Mouse (Mus musculus) heart, embryonic 11.5 days (tissue): Measurements from ENCODE around the gene Atf6. TPM values are rescaled to one million over a fixed set of nuclear protein-coding genes. Genes with fewer than 3 reads are reported as not detected.

Experiments used
- ATAC-seq: fragments of 200-750 bp; cut with Nextera tagmentation; replicated peaks from 2 replicates; pipeline ENCODE4 v1.8.0; 2017; ENCODE audit warnings: moderate library complexity; ENCODE audit not compliant: insufficient number of reproducible peaks, low FRiP score, low TSS enrichment
- H3K27ac ChIP-seq: fragments of 300-500 bp; sonication (generic); 2 replicates; pipeline ENCODE4 v1.5.1; 2014; ENCODE audit warnings: mild to moderate bottlenecking, low read depth, low read length
- H3K27me3 ChIP-seq: fragments of 300-500 bp; sonication (generic); 2 replicates; pipeline ENCODE4 v1.6.1; 2014; ENCODE audit warnings: mild to moderate bottlenecking, low read length, mixed read lengths; ENCODE audit not compliant: control insufficient read depth, insufficient read depth
- H3K36me3 ChIP-seq: fragments of 300-500 bp; sonication (generic); 2 replicates; pipeline ENCODE4 v1.6.1; 2014; ENCODE audit warnings: mild to moderate bottlenecking, low read length, moderate library complexity, mixed read lengths; ENCODE audit not compliant: control insufficient read depth, insufficient read depth
- H3K4me1 ChIP-seq: fragments of 300-500 bp; sonication (generic); 2 replicates; pipeline ENCODE4 v1.6.1; 2014; ENCODE audit warnings: low read length; ENCODE audit not compliant: control insufficient read depth, insufficient read depth
- H3K4me2 ChIP-seq: fragments of 300-500 bp; sonication (generic); 2 replicates; pipeline ENCODE4 v1.6.1; 2014; ENCODE audit warnings: mild to moderate bottlenecking, moderate library complexity
- H3K4me3 ChIP-seq: fragments of 300-500 bp; sonication (generic); 2 replicates; pipeline ENCODE4 v1.5.1; 2014; ENCODE audit warnings: low read depth, low read length
- H3K9ac ChIP-seq: fragments of 300-500 bp; sonication (generic); 2 replicates; pipeline ENCODE4 v1.6.1; 2014; ENCODE audit warnings: mild to moderate bottlenecking, low read depth, low read length, moderate library complexity
- H3K9me3 ChIP-seq: fragments of 300-500 bp; sonication (generic); replicated peaks from 2 replicates; pipeline ENCODE4 v1.6.1; 2016; ENCODE audit warnings: low read length; ENCODE audit not compliant: control insufficient read depth
- WGBS: fragments of 180-500 bp; shearing (Covaris S2); extraction: QIAGEN DNeasy Blood & Tissue Kit; methylation state at CpG from one replicate; pipeline ENCODE4 v1.1.7; 2014; ENCODE audit not compliant: insufficient replicate concordance; 5-methylcytosine and 5-hydroxymethylcytosine counted together
- polyA plus RNA-seq: library from polyadenylated mRNA; unstranded; fragments of >200 nt; fragmentation: Nextera tagmentation; extraction: Ambion mirVana; gene quantifications from 2 replicates; pipeline ENCODE4 v1.2.1, GENCODE M21; 2014

Gene Atf6
- polyA plus RNA-seq, 1 experiment from 2014 or later = 13.7 TPM

DNA sequence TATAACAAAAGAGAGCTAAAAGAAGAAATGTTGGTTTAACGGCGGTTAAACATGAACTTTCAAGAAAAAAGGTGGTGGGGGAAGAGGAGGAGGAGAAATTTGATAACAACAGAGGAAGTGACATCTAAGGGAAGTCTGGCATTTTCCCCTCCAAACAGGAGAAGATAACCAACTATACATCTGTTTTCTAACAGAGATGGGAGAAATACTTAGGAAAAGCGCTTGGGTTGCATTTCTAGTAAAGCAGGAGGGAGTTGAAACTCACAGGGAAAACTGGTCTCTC, 5.2 kb downstream of the Atf6 start:
- H3K36me3 ChIP-seq = no peaks in the 10 kb centered on the region
- H3K9ac ChIP-seq = no peak overlapping the region
- H3K4me1 ChIP-seq = 0 out of 2 replicates have a peak, but pooled peaks cover 2% of the 10 kb centered on the region
- WGBS = 56% methylated on average over 3 of the region's 3 CpGs
- peak overlapping the region; percentile 22; the same call in 1 of the 2 replicates for H3K4me2 ChIP-seq
- no peak overlapping the region for H3K4me3 ChIP-seq
- H3K27me3 ChIP-seq = no peaks in the 10 kb centered on the region
- H3K9me3 ChIP-seq = no peaks in the 10 kb centered on the region
- H3K27ac ChIP-seq = no peak overlapping the region
- ATAC-seq = no peak

DNA sequence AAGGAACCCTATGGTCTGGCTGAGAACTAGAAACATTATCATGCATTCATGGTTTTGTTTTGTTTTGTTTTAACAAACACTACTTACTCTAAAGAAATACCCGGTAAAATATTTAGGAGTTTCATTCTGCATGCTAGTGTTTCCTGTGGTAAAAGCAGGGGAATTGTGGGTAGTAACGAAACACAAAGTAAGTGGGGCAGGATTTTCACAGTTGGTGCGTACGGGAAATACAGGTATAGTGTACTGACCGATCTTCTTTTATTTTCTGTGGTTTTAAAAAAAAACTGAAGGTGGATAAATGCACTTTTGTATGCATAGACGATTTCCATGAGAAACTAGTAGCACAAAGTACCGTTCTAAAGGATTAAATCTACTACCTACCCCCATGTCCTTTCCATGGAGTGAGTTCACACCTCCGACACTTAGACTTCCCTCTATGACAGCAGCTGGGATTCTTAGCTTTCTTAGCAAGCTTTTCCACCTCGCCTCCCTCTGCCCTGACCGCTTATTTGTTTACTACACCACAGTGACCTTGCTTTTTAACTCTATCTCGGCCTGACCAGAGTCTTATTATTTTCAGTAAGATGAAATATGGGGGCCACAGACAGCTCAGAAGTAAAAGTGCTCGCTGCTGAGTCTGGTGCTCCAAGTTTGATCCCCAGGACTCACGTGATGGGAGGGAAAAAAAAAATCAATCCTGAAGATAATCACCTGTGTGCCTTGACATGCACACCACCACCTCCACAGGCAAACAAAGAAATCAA, 5.7 kb downstream of the Atf6 start:
- Histone ChIP-seq H3K27me3 (no peaks in the 10 kb centered on the region), H3K4me2 (peak overlapping the region; percentile 22; the same call in 1 of the 2 replicates), H3K27ac (no peak overlapping the region), H3K9ac (no peak overlapping the region), H3K4me3 (no peak overlapping the region), H3K9me3 (no peaks in the 10 kb centered on the region), H3K36me3 (no peaks in the 10 kb centered on the region), H3K4me1 (0 out of 2 replicates have a peak, but pooled peaks cover 2% of the 10 kb centered on the region)
- ATAC-seq = no peak
- WGBS = 69% methylated on average over 13 of the region's 13 CpGs

DNA sequence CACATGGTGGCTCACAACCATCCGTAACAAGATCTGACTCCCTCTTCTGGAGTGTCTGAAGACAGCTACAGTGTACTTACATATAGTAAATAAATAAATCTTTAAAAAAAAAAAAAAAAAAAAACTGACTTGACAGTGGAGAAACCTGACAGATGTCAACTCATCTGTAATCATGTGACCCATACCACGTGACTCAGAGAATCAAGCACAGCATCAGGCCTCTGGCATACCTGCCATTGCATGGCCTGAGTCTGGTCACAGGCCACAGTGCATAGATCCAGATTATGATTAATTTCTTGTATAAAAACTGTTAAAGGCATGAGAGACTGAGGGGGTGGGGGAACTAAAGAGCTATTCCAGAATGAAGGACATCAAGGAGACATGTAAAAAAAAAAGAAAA, 8.7 kb downstream of the Atf6 start:
- no peak overlapping the region for H3K9ac ChIP-seq
- H3K27ac ChIP-seq = no peak overlapping the region
- no peaks in the 10 kb centered on the region for H3K27me3 ChIP-seq
- no peak overlapping the region for H3K4me3 ChIP-seq
- H3K36me3 ChIP-seq = no peaks in the 10 kb centered on the region
- WGBS = 63% methylated on average over 2 of the region's 2 CpGs
- H3K4me2 ChIP-seq = no peak overlapping the region
- no peaks in the 10 kb centered on the region for H3K9me3 ChIP-seq
- ATAC-seq = no peak
- H3K4me1 ChIP-seq = peaks cover 5% of the 10 kb centered on the region; the same call in 1 of the 2 replicates

DNA sequence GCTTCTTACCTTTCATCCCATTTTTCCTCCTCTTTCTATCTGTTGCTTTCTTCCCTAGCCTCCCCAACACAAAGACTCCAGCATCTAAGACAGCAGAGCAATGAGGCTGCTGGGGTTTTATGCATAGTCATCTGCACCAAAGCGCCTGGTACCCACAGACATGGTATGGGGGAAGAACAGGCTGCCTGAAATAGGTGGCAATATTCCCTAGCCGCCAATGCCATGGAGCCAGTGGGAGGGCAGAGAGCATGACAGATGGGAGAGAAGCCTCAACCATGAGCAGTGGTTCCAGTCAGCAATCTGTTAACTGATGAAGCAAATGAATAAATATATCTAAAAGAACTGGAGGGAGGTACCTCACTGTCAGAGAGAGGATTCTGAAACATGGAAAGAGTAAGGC, 10.2 kb downstream of the Atf6 start:
- peaks cover 5% of the 10 kb centered on the region; the same call in 1 of the 2 replicates for H3K4me1 ChIP-seq
- H3K36me3 ChIP-seq = no peaks in the 10 kb centered on the region
- no peak for ATAC-seq
- H3K4me2 ChIP-seq = no peak overlapping the region
- H3K4me3 ChIP-seq = no peak overlapping the region
- no peak overlapping the region for H3K9ac ChIP-seq
- H3K27ac ChIP-seq = no peak overlapping the region
- H3K9me3 ChIP-seq = no peaks in the 10 kb centered on the region
- no peaks in the 10 kb centered on the region for H3K27me3 ChIP-seq
- 78% methylated on average over 2 of the region's 2 CpGs for WGBS

DNA sequence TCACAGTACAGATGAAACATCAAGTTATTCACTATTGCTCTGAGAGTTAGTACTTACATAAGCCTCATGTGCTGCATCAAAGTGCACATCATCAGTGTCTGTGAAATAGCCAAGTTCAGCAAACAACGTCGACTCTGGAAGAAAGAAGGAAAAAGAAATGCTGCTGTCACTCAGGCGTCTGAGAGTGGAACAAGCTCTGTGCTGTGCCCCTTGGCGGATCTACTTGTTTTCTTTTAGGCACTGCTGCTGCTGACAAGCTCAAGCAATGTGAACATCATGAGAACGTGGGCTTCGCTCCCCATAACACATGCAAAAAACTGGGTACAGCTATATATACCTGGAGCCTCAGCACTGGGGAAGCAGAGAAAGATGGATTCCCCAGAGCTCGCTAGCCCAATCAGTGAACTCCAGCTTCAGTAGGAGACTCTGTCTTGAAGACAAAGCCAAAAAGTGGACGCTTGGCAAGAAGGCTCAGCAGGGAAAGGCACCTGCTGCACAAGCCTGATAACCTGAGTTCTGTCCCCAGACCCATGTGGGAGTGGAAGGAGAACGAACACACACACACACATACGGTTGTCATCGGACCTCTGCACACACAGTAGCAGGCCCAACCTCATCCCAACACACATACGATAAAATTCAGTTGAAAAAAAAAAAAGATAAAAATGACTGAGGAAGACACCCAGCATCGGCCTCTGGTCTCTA, 12.4 kb downstream of the Atf6 start:
- 0 out of 2 replicates have a peak, but pooled peaks cover 1% of the 10 kb centered on the region for H3K36me3 ChIP-seq
- ATAC-seq = no peak
- no peak overlapping the region for H3K9ac ChIP-seq
- H3K4me3 ChIP-seq = no peak overlapping the region
- no peaks in the 10 kb centered on the region for H3K27me3 ChIP-seq
- H3K9me3 ChIP-seq = no peaks in the 10 kb centered on the region
- H3K4me1 ChIP-seq = peaks cover 17% of the 10 kb centered on the region
- no peak overlapping the region for H3K27ac ChIP-seq
- whole genome bisulfite sequencing = 75% methylated on average over 13 of the region's 13 CpGs
- H3K4me2 ChIP-seq = no peak overlapping the region

DNA sequence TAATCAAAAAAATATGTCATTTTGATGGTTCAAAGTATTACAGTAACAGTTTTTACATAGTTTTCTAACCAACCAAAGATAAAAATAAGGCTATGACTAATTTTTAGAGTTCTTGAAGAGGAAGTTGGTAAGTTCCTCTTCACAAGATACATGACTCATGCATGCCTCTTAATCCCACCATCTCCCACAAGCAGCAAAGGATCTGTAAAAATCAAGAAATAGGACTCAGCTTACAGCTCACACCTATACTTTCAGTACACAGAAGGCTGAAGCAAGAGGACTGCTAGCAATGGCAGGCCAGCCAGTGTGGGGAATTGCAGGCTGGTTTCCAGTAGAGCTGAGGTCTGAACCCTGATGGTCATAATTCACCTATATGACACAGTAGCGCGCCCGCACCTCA, 14.0 kb downstream of the Atf6 start:
- H3K4me3 ChIP-seq = no peak overlapping the region
- no peak overlapping the region for H3K9ac ChIP-seq
- no peaks in the 10 kb centered on the region for H3K9me3 ChIP-seq
- no peak overlapping the region for H3K27ac ChIP-seq
- 0 out of 2 replicates have a peak, but pooled peaks cover 2% of the 10 kb centered on the region for H3K36me3 ChIP-seq
- no peak for ATAC-seq
- H3K4me1 ChIP-seq = peaks cover 22% of the 10 kb centered on the region
- no peaks in the 10 kb centered on the region for H3K27me3 ChIP-seq
- H3K4me2 ChIP-seq = no peak overlapping the region
- 100% methylated on average over 3 of the region's 3 CpGs for whole genome bisulfite sequencing

DNA sequence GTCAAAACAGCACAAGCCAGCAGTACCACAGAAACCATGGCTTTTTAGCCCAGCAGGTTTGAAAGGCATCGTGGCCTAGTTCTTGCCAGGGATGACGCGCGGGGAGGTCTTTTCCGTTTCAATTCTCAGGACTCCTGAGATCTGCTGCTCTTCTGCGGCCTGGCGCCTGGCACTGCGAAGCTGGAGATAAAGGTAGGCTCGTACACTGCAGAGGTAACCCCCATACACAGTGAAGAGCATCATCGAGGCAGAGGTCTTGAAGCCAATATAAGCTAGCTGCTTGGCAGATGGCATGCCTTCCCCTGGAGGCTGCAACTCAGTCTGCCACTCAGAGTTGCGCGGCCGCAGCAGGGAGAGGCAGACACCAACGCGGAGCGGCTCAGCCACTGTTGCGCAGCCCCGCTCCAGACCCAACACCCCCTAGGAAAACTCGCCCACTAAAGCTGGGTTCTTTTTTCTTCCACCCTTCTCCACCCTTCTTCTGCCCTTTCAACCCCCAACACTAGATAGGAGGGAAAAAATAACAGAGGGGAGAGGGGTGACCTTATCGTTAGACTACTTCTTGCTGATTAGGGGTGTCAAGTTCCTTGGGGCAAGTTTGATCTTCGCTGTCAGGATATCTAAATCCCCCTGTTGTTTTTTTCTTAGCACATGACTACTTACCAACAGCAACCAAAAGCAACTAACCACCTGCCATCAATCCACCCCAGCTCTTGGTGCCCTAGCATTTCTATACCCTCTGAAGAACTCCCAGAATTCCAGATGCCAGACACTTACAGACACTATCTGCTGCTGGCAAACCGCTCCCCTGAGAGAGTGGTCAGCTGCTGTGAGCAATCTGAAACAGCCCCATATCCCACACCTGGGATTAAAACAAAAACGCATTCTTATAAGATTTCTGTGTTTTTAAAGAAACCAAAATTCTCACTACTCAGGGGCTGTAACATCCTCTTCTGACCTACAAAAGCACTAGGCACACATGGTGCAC, 16.6 kb downstream of the Atf6 start:
- WGBS = 41% methylated on average over 23 of the region's 23 CpGs

DNA sequence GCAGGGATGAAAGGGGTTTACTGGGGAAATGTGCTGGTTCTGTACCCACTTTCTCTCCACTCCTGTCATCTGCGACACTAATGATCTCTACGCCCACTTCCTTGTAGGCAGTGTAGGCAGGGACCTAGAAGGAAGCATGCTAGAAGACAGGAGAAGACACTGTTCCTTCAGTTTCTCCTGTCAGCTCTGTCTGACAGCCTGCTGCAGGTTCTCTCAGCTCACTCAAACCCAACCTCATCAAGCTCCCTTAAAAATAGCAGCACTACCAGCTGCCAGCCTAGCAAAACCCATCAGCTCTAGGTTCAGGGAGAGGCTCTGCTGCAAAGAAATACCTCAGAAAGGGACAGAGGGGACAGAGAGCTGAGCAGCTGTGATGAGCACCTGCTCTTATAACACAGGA, 17.6 kb downstream of the Atf6 start:
- no peak overlapping the region; the same call in 1 of the 2 replicates for H3K27ac ChIP-seq
- H3K9ac ChIP-seq = no peak overlapping the region
- H3K4me1 ChIP-seq = peaks cover 24% of the 10 kb centered on the region
- ATAC-seq = no peak
- WGBS = 88% methylated on average over 2 of the region's 2 CpGs
- 0 out of 2 replicates have a peak, but pooled peaks cover 2% of the 10 kb centered on the region for H3K36me3 ChIP-seq
- H3K27me3 ChIP-seq = no peaks in the 10 kb centered on the region
- no peak overlapping the region for H3K4me2 ChIP-seq
- H3K4me3 ChIP-seq = no peak overlapping the region
- H3K9me3 ChIP-seq = no peaks in the 10 kb centered on the region

More for the DNA sequence above, 16.6 kb downstream of the Atf6 start:
- H3K4me2 ChIP-seq = peak overlapping the region; percentile 48
- H3K27me3 ChIP-seq = no peaks in the 10 kb centered on the region
- ATAC-seq = peak; percentile 47
- H3K4me1 ChIP-seq = peaks cover 20% of the 10 kb centered on the region
- H3K9me3 ChIP-seq = no peaks in the 10 kb centered on the region
- H3K4me3 ChIP-seq = 0 out of 2 replicates have a peak overlapping the region, but pooled peaks have one; percentile 3
- H3K9ac ChIP-seq = peak overlapping the region; percentile 39; the same call in 1 of the 2 replicates
- H3K36me3 ChIP-seq = 0 out of 2 replicates have a peak, but pooled peaks cover 2% of the 10 kb centered on the region
- H3K27ac ChIP-seq = peak overlapping the region; percentile 7; the same call in 1 of the 2 replicates
